Mouse (Mus musculus): ENCODE results near the gene Osbpl2. TPM values are rescaled to one million over a fixed set of nuclear protein-coding genes. Genes with fewer than 3 reads are reported as not detected.
A peak's percentile ranks its signal among the peaks of the same experiment; 100 is the strongest.

The Osbpl2 gene
- 38.7 and 40.1 TPM in 2 replicates for polyA plus RNA-seq (2015; fragmentation: Nextera tagmentation; extraction: Ambion mirVana)

GRCm38 (mm10) chr2:180118661-180119438 lies at the start of gene Osbpl2:
TSS of gene Osbpl2 (plus strand) at chr2:180119306.
- Histone ChIP-seq H3K27me3 (peaks cover 22% of the 10 kb centered on the region), H3K4me2 (replicated peaks) (peak within 1 kb of the TSS; percentile 94), H3K27ac (peak within 1 kb of the TSS; percentile 52; the same call in 1 of the 2 replicates), H3K4me1 (peaks cover 22% of the 10 kb centered on the region), H3K4me3 (peak within 1 kb of the TSS; percentile 93), H3K9ac (peak within 1 kb of the TSS; percentile 90), H3K9me3 (no peaks in the 10 kb centered on the region), H3K36me3 (peaks cover 6% of the 10 kb centered on the region)
- WGBS = under 1% methylated on average over 55 of the region's 55 CpGs
- ATAC-seq (ENCODE audit: low FRiP score, low read depth) = peak; percentile 99

GRCm38 (mm10) chr2:180069770-180070480 lies 49.2 kb upstream of the Osbpl2 start:
- peak overlapping the region; percentile 77 for H3K4me3 ChIP-seq
- WGBS = 34% methylated on average over 20 of the region's 20 CpGs
- H3K4me1 ChIP-seq = peaks cover 15% of the 10 kb centered on the region
- peak overlapping the region; percentile 45; the same call in 1 of the 2 replicates for H3K27ac ChIP-seq
- ATAC-seq (ENCODE audit: low FRiP score, low read depth) = peak; percentile 76
- H3K9ac ChIP-seq = peak overlapping the region; percentile 80
- H3K9me3 ChIP-seq = no peaks in the 10 kb centered on the region
- H3K27me3 ChIP-seq = no peaks in the 10 kb centered on the region
- H3K4me2 ChIP-seq (replicated peaks) = peak overlapping the region; percentile 90
- peaks cover 30% of the 10 kb centered on the region for H3K36me3 ChIP-seq

- WGBS = 5% methylated on average over 58 of the region's 58 CpGs
- Histone ChIP-seq H3K27ac (peak within 1 kb of the TSS; percentile 70), H3K9me3 (no peaks in the 10 kb centered on the region), H3K9ac (peak within 1 kb of the TSS; percentile 80), H3K4me1 (peaks cover 15% of the 10 kb centered on the region), H3K4me3 (peak within 1 kb of the TSS; percentile 77), H3K4me2 (replicated peaks) (peak within 1 kb of the TSS; percentile 90), H3K36me3 (peaks cover 30% of the 10 kb centered on the region), H3K27me3 (no peaks in the 10 kb centered on the region)
- peak; percentile 95 for ATAC-seq (ENCODE audit: low FRiP score, low read depth)
Measured at GRCm38 (mm10) chr2:180070481-180071453, 48.3 kb upstream of the Osbpl2 start, which contains the start of gene Mtg2. TSS of gene Mtg2 (plus strand) at chr2:180070588.

DNA sequence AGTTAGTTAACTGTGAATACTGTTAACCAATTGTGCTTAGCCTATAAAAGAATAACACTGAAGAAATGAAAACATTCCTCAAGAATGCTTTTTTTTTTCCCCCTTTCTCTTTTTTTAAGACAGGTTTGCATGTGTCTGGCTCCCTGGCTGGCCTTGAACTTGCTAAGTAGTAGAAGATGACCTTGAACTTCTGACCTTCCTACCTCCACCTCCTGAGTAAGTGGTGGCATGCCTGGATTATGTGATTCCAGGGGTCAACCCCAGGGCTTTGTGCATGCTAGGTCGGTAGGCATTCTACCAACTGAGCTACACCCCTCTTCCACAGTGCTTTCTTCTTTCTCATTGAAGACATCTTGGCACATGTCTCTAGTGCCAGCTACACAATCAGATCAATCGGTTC lies 47.4 kb upstream of the Osbpl2 start:
- Histone ChIP-seq H3K4me1 (peaks cover 15% of the 10 kb centered on the region), H3K4me2 (replicated peaks) (no peak overlapping the region; the same call in 1 of the 2 replicates), H3K4me3 (no peak overlapping the region), H3K9ac (no peak overlapping the region), H3K27ac (no peak overlapping the region), H3K27me3 (no peaks in the 10 kb centered on the region), H3K9me3 (no peaks in the 10 kb centered on the region), H3K36me3 (peaks cover 30% of the 10 kb centered on the region)
- no peak for ATAC-seq (ENCODE audit: low FRiP score, low read depth)
- WGBS = 73% methylated on average over 2 of the region's 2 CpGs

DNA sequence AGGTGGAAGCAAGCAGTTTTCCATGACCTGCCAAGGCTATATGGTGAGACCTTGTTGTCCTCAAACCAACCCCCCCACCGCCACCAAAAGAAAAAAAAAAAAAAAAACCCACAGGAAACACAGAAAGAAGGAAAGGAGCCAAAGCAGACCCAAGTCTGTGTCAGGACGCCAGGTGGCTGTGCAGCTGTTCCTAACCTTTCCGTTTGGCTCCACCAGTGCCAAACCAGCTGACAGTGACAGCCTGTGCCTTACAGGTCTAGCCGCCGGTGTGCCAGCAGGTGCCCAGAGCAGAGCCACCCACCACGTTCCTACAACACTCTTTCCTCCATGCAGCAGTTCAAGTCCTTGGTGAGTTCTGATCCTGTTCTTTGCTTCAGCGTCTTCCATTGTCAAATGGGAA lies 46.2 kb upstream of the Osbpl2 start:
- Histone ChIP-seq H3K4me3 (no peak overlapping the region), H3K36me3 (peaks cover 31% of the 10 kb centered on the region), H3K9ac (no peak overlapping the region), H3K27ac (no peak overlapping the region), H3K4me1 (peaks cover 15% of the 10 kb centered on the region), H3K27me3 (no peaks in the 10 kb centered on the region), H3K4me2 (replicated peaks) (no peak overlapping the region), H3K9me3 (no peaks in the 10 kb centered on the region)
- WGBS = 84% methylated on average over 7 of the region's 7 CpGs
- ATAC-seq (ENCODE audit: low FRiP score, low read depth) = no peak

DNA sequence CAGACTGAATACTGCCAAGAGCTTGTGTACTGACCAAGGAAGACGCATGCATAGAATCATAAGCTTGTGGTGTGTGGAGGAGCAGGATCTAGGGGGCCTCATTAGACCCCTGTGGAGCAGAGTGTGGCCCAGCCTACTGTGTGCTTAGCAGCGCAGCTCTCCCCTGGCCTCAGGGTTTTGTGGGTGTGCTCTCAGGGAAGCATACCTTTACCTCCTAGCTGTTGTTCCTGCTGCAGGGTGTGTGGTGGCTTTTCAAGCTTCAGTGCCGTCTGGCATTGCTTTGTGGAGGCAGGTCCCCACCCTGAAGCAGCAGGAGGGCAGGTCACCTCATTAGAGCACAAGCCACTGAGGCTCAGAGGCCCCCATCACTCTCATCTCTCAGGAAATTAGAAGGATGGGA lies 41.5 kb upstream of the Osbpl2 start:
- Histone ChIP-seq H3K4me2 (replicated peaks) (no peak overlapping the region), H3K4me1 (no peaks in the 10 kb centered on the region), H3K4me3 (no peak overlapping the region), H3K9ac (no peak overlapping the region), H3K9me3 (no peaks in the 10 kb centered on the region), H3K36me3 (peaks cover 54% of the 10 kb centered on the region), H3K27ac (no peak overlapping the region), H3K27me3 (no peaks in the 10 kb centered on the region)
- no peak for ATAC-seq (ENCODE audit: low FRiP score, low read depth)
- WGBS = 48% methylated on average over 3 of the region's 3 CpGs

DNA sequence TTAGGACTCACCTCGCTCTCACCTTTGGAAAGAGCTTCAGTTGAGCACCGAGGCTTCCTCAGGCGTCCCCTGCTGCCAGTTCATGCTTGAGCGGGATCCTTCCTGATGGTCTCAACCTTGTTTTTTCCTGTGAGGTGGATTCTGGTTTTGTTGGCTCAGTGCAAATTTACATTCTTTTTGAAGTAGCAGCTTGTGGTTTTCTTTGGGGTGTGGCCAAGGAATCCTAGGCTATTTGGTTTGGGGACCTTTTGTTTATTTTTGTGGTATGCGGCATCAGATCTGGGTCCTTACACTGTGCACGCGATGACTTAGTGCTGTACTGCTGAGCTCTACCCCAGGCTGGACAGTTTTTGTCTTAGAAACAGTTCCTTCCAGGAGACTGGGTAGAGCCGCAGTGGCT lies 38.4 kb upstream of the Osbpl2 start:
- Histone ChIP-seq H3K36me3 (peaks cover 66% of the 10 kb centered on the region), H3K27ac (no peak overlapping the region), H3K4me2 (replicated peaks) (no peak overlapping the region), H3K4me1 (peaks cover 9% of the 10 kb centered on the region), H3K9me3 (no peaks in the 10 kb centered on the region), H3K9ac (no peak overlapping the region), H3K4me3 (no peak overlapping the region), H3K27me3 (no peaks in the 10 kb centered on the region)
- 92% methylated on average over 8 of the region's 8 CpGs for WGBS
- ATAC-seq (ENCODE audit: low FRiP score, low read depth) = no peak

GRCm38 (mm10) chr2:180083063-180083462 lies 36.0 kb upstream of the Osbpl2 start:
- Histone ChIP-seq H3K4me2 (replicated peaks) (no peak overlapping the region), H3K36me3 (peaks cover 62% of the 10 kb centered on the region), H3K27ac (no peak overlapping the region), H3K27me3 (no peaks in the 10 kb centered on the region), H3K4me3 (no peak overlapping the region), H3K9me3 (no peaks in the 10 kb centered on the region), H3K4me1 (peaks cover 9% of the 10 kb centered on the region), H3K9ac (no peak overlapping the region)
- no peak for ATAC-seq (ENCODE audit: low FRiP score, low read depth)
- 91% methylated on average over 10 of the region's 10 CpGs for WGBS

GRCm38 (mm10) chr2:180084565-180084964 lies 34.5 kb upstream of the Osbpl2 start:
- peaks cover 9% of the 10 kb centered on the region for H3K4me1 ChIP-seq
- no peaks in the 10 kb centered on the region for H3K9me3 ChIP-seq
- no peak for ATAC-seq (ENCODE audit: low FRiP score, low read depth)
- no peak overlapping the region for H3K4me2 ChIP-seq (replicated peaks)
- H3K36me3 ChIP-seq = peaks cover 48% of the 10 kb centered on the region
- no peak overlapping the region for H3K4me3 ChIP-seq
- H3K9ac ChIP-seq = no peak overlapping the region
- no peaks in the 10 kb centered on the region for H3K27me3 ChIP-seq
- WGBS = 17% methylated on average over 3 of the region's 3 CpGs
- H3K27ac ChIP-seq = no peak overlapping the region

DNA sequence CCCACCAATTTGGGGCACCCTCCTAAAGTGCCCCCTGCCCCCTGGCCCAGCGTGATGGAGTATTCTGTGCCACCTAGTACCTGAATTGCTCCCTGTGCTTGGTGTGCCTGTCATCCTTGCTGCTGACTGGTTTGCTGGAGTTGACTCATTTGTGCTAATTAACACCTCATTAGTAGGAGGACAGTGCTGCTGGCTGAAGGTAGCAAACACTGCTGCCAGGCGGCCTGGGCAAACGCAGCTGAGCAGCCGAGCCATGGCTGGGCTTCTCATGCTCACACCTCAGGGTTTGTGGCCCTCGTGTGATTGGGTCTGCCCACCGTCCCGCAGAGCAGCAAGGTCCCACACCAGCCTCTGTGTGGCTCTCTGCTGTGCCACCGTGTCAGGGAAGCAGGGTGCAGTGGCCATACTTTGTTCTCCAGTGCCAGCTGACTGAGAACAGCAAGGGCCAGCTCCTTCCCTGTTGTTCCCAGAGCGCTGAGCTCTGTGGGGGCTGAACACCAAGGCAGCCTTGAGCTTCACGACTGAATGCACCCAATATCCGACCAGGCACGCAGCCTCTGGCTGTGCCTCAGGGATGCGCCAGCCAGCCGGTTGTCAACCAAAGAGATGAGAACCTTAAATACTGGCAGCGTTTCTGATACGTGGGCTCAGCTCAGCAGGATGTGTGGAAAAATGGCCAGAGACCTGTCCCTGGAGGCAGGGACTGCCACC lies 33.0 kb upstream of the Osbpl2 start:
- Histone ChIP-seq H3K4me1 (peaks cover 9% of the 10 kb centered on the region), H3K4me3 (no peak overlapping the region), H3K4me2 (replicated peaks) (no peak overlapping the region), H3K9me3 (no peaks in the 10 kb centered on the region), H3K36me3 (peaks cover 42% of the 10 kb centered on the region), H3K27me3 (peaks cover 4% of the 10 kb centered on the region; the same call in 1 of the 2 replicates), H3K9ac (no peak overlapping the region), H3K27ac (no peak overlapping the region)
- ATAC-seq (ENCODE audit: low FRiP score, low read depth) = no peak
- 59% methylated on average over 16 of the region's 16 CpGs for WGBS

GRCm38 (mm10) chr2:180086637-180087027 lies 32.5 kb upstream of the Osbpl2 start:
- Histone ChIP-seq H3K27ac (no peak overlapping the region), H3K9ac (no peak overlapping the region), H3K4me2 (replicated peaks) (no peak overlapping the region), H3K27me3 (peaks cover 4% of the 10 kb centered on the region; the same call in 1 of the 2 replicates), H3K4me1 (peaks cover 9% of the 10 kb centered on the region), H3K9me3 (no peaks in the 10 kb centered on the region), H3K4me3 (no peak overlapping the region), H3K36me3 (peaks cover 38% of the 10 kb centered on the region)
- ATAC-seq (ENCODE audit: low FRiP score, low read depth) = no peak
- WGBS = 85% methylated on average over 5 of the region's 5 CpGs
